Mouse (Mus musculus): ENCODE measurements around the gene Cdh16. TPM values are rescaled to one million over a fixed set of nuclear protein-coding genes. Genes with fewer than 3 reads are reported as not detected.
"Not testable (repeated sequence)": the region's sequence is repeated elsewhere in the genome, so short reads cannot be mapped to it uniquely, and the experiment has no call there.

Cdh16 gene
- 1 to 10 TPM; 3.3 to 3.5 TPM for total RNA-seq (2021)
- long read RNA-seq, experiment 1, partial matches to known transcripts: 0 of 5 reads
- long read RNA-seq, experiment 1, other reads (novel, unspliced or antisense): 3 of 5 reads
- long read RNA-seq, experiment 2, partial matches to known transcripts: 2 of 4 reads
- long read RNA-seq, experiment 2, other reads (novel, unspliced or antisense): 1 of 4 reads

- DNase-seq: no peak
- intact Hi-C loops (cut with DNase I): no loop called here
Measured at GRCm38 (mm10) chr8:104624161-104624560, at the start of gene Cdh16. TSS of gene Cdh16 (minus strand) at chr8:104624396.

GRCm38 (mm10) chr8:104655614-104656013, 31.4 kb upstream of the Cdh16 start:
- intact Hi-C loops (cut with DNase I): loop anchor here (2.0 to 5.0 kb wide), 5 partner anchors 53 to 635 kb away; no protein-coding TSS in a partner anchor
- no peak for DNase-seq

GRCm38 (mm10) chr8:104654984-104655383, 30.8 kb upstream of the Cdh16 start:
- DNase-seq: peak; percentile 57 to 81
- intact Hi-C loops (cut with DNase I): loop anchor here (2.0 to 5.0 kb wide), 5 partner anchors 52 to 636 kb away; no protein-coding TSS in a partner anchor

- intact Hi-C loops (cut with DNase I): loop anchor here (1.0 kb wide), 1 partner anchor 42 kb away; no protein-coding TSS in a partner anchor
- DNase-seq: not testable (repeated sequence)
Measured at GRCm38 (mm10) chr8:104644187-104644586, 20.0 kb upstream of the Cdh16 start.

- intact Hi-C loops (cut with DNase I): no loop called here
- no peak for DNase-seq
Measured at GRCm38 (mm10) chr8:104642324-104642654, 18.1 kb upstream of the Cdh16 start.

GRCm38 (mm10) chr8:104641426-104642323, 17.5 kb upstream of the Cdh16 start, which contains the start of gene Ciao2b:
TSS of gene Ciao2b (minus strand) at chr8:104641965.
- peak; percentile 87 to 89 for DNase-seq
- intact Hi-C loops (cut with DNase I): no loop called here

GRCm38 (mm10) chr8:104640831-104641370, 16.7 kb upstream of the Cdh16 start:
- no peak for DNase-seq
- intact Hi-C loops (cut with DNase I): no loop called here

- intact Hi-C loops (cut with DNase I): no loop called here
- no peak for DNase-seq
Measured at GRCm38 (mm10) chr8:104640241-104640640, 16.0 kb upstream of the Cdh16 start.

- intact Hi-C loops (cut with DNase I): no loop called here
- DNase-seq: no peak
Measured at GRCm38 (mm10) chr8:104638010-104638409, 13.8 kb upstream of the Cdh16 start.

GRCm38 (mm10) chr8:104635004-104635710, 11.0 kb upstream of the Cdh16 start:
- intact Hi-C loops (cut with DNase I): no loop called here
- DNase-seq: no peak

GRCm38 (mm10) chr8:104633156-104633744, 9.1 kb upstream of the Cdh16 start:
- peak; percentile 9 to 46 for DNase-seq
- intact Hi-C loops (cut with DNase I): no loop called here

- no peak for DNase-seq
- intact Hi-C loops (cut with DNase I): no loop called here
Measured at GRCm38 (mm10) chr8:104632486-104632885, 8.3 kb upstream of the Cdh16 start.

GRCm38 (mm10) chr8:104631975-104632374, 7.8 kb upstream of the Cdh16 start:
- peak; percentile 13 to 37 for DNase-seq
- intact Hi-C loops (cut with DNase I): no loop called here

- intact Hi-C loops (cut with DNase I): no loop called here
- peak; percentile 74 to 76 for DNase-seq
Measured at GRCm38 (mm10) chr8:104630981-104631663, 6.9 kb upstream of the Cdh16 start, which contains the start of gene Rrad. TSS of gene Rrad (minus strand) at chr8:104631327.

- intact Hi-C loops (cut with DNase I): no loop called here
- DNase-seq: peak; percentile 46 to 51
Measured at GRCm38 (mm10) chr8:104630574-104630973, 6.4 kb upstream of the Cdh16 start.

- DNase-seq: no peak
- intact Hi-C loops (cut with DNase I): no loop called here
Measured at GRCm38 (mm10) chr8:104630111-104630479, 5.9 kb upstream of the Cdh16 start.

- intact Hi-C loops (cut with DNase I): no loop called here
- DNase-seq: peak; percentile 78 to 83
Measured at GRCm38 (mm10) chr8:104629306-104630110, 5.3 kb upstream of the Cdh16 start.

GRCm38 (mm10) chr8:104628402-104628801, 4.2 kb upstream of the Cdh16 start:
- intact Hi-C loops (cut with DNase I): no loop called here
- DNase-seq: peak; percentile 44 to 61
